Mouse (Mus musculus): ENCODE results near the gene Olfr1193. TPM values are rescaled to one million over a fixed set of nuclear protein-coding genes. Genes with fewer than 3 reads are reported as not detected.

Olfr1193 gene
- under 1 TPM in 1 of 2 experiments, not detected in 1; 0.07 TPM for polyA plus RNA-seq (2017; shearing (Covaris generic))

DNA sequence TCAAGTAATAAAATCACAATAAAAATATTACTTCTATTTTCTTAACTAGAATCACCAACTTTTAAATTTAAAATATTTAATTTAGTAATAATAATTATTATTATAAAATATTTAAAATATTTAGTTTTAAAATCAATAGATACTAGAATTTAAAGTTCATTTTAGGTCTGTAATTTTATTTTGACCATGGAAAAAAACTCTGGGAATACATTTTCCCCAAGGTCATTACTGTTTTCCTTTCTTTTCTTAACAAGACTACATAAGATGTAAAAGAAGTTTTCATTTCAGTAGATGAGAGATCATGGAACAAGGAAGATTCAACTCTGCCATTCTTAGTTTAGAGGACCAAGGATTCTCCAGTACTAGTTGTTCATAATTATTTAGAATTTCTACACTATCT is at the start of gene Olfr1193:
Gene Olfr1193, plus strand, starts transcription at position 301 of the 400 bp plus-strand sequence.

DNA sequence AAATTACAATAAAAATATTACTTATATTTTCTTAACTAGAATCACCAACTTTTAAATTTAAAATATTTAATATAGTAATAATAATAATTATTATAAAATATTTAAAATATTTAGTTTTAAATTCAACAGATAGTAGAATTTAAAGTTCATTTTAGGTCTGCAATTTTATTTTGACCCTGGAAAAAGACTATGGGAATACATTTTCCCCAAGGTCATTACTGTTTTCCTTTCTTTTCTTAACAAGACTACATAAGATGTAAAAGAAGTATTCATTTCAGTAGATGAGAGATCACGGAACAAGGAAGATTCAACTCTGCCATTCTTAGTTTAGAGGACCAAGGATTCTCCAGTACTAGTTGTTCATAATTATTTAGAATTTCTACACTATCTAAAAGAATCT is 35.2 kb upstream of the Olfr1193 start, which contains the start of gene Olfr1191-ps1:
Gene Olfr1191-ps1, plus strand, starts transcription at position 301 of the 400 bp plus-strand sequence.

DNA sequence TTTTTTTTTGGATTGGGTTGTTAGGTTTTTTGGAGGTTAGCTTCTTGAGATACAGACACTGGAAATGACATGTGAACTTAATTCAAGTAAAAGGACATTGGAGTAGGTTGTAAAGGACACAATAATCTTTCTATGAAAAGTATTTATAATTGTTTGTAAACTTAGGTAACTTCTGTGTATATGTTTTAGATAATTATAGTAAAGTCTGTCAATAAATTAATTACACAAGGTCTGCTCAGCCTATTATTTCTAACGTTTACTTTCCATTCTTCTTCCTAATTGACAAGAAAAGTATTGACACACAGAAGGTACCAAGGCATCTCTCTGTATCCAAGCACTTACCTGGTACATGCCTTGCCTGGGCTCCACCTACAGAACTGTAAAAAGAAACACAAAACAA is 27.2 kb upstream of the Olfr1193 start, which contains the start of gene Olfr1192-ps1:
Gene Olfr1192-ps1, plus strand, starts transcription at position 301 of the 400 bp plus-strand sequence.

DNA sequence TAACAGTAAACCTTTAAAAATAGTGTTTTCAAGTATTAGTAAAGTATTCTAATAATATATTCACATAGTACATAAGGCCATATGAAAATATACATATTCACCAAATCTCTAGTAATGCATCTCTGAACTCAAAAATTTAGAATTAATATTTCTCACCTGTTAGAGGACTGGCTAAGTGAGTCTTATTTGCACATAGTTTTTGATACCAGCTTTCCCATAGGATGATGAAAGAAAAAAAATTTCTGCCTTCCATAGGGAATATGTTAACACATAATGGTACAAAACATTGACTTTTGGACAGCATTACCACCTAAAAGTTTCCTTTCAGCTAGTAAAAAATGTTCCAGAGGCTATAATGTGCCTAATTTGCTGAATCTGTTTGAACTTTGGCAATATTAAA is 13.7 kb downstream of the Olfr1193 start, which contains the start of gene Olfr1195:
Gene Olfr1195, minus strand, starts transcription at position 101 of the 400 bp plus-strand sequence.

DNA sequence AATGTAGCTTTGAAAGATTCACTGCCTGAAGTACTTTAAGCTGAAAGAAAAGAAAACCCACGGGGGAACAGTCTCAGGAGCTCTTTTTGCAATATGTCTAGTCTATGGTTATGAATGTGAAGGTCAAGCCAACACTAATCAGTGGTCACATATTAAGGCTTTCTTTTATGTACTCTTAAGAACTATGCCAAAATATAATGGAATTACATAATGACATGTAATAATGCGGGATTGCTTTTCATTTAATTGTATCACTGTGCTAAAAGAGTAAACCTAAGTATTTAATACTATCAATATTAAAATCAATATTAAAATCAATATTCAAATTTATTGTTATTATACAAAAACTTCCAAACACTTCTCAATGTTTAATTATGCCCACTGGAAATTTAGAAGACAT is 29.1 kb downstream of the Olfr1193 start, which contains the start of gene Olfr1196:
Gene Olfr1196, minus strand, starts transcription at position 101 of the 400 bp plus-strand sequence.

Other genes with a start within 250 kb of the Olfr1193 start
- gene Olfr1181, start 249.5 kb upstream of the Olfr1193 start, polyA plus RNA-seq (2017; shearing (Covaris generic)): under 1 TPM in 1 of 2 experiments, not detected in 1; 0.09 TPM
- gene Gm13757, start 226.5 kb upstream of the Olfr1193 start, polyA plus RNA-seq (2017; shearing (Covaris generic)): not detected
- not detected for gene Olfr1183, start 220.8 kb upstream of the Olfr1193 start, polyA plus RNA-seq (2017; shearing (Covaris generic))
- not detected for gene Olfr1184, start 192.0 kb upstream of the Olfr1193 start, polyA plus RNA-seq (2017; shearing (Covaris generic))
- under 1 TPM in 1 of 2 experiments, not detected in 1; 0.10 TPM for gene Olfr1185-ps1, start 182.3 kb upstream of the Olfr1193 start, polyA plus RNA-seq (2017; shearing (Covaris generic))
- gene Olfr1186, start 157.1 kb upstream of the Olfr1193 start, polyA plus RNA-seq (2017; shearing (Covaris generic)): not detected
- under 1 TPM; 0.30 to 0.65 TPM for gene Olfr1188, start 118.7 kb upstream of the Olfr1193 start, polyA plus RNA-seq (2017; shearing (Covaris generic))
- gene Olfr1189, start 89.2 kb upstream of the Olfr1193 start, polyA plus RNA-seq (2017; shearing (Covaris generic)): not detected
- gene Olfr1191-ps1, start 35.1 kb upstream of the Olfr1193 start, polyA plus RNA-seq (2017; shearing (Covaris generic)): under 1 TPM in 1 of 2 experiments, not detected in 1; 0.19 TPM
- under 1 TPM in 1 of 2 experiments, not detected in 1; 0.04 TPM for gene Olfr1192-ps1, start 27.1 kb upstream of the Olfr1193 start, polyA plus RNA-seq (2017; shearing (Covaris generic))
- gene Olfr1195, start 13.6 kb downstream of the Olfr1193 start, polyA plus RNA-seq (2017; shearing (Covaris generic)): under 1 TPM; 0.14 to 0.20 TPM
- gene Olfr1196, start 29.0 kb downstream of the Olfr1193 start, polyA plus RNA-seq (2017; shearing (Covaris generic)): not detected
- not detected for gene Olfr1197, start 56.7 kb downstream of the Olfr1193 start, polyA plus RNA-seq (2017; shearing (Covaris generic))
- not detected for gene Olfr1198, start 75.7 kb downstream of the Olfr1193 start, polyA plus RNA-seq (2017; shearing (Covaris generic))
- gene Olfr1199, start 84.8 kb downstream of the Olfr1193 start, polyA plus RNA-seq (2017; shearing (Covaris generic)): not detected
- gene Olfr1200, start 94.9 kb downstream of the Olfr1193 start, polyA plus RNA-seq (2017; shearing (Covaris generic)): under 1 TPM in 1 of 2 experiments, not detected in 1; 0.09 TPM
- gene Olfr1201, start 117.4 kb downstream of the Olfr1193 start, polyA plus RNA-seq (2017; shearing (Covaris generic)): not detected
- not detected for gene Olfr1202, start 138.9 kb downstream of the Olfr1193 start, polyA plus RNA-seq (2017; shearing (Covaris generic))
- gene Olfr1205, start 154.1 kb downstream of the Olfr1193 start, polyA plus RNA-seq (2017; shearing (Covaris generic)): under 1 TPM in 1 of 2 experiments, not detected in 1; 0.12 TPM
- gene Olfr1204, start 173.7 kb downstream of the Olfr1193 start, polyA plus RNA-seq (2017; shearing (Covaris generic)): not detected
- under 1 TPM in 1 of 2 experiments, not detected in 1; 0.50 TPM for gene Olfr1206, start 187.6 kb downstream of the Olfr1193 start, polyA plus RNA-seq (2017; shearing (Covaris generic))
- gene Olfr1208, start 226.7 kb downstream of the Olfr1193 start, polyA plus RNA-seq (2017; shearing (Covaris generic)): under 1 TPM in 1 of 2 experiments, not detected in 1; 0.28 TPM
- under 1 TPM in 1 of 2 experiments, not detected in 1; 0.05 TPM for gene Olfr1209, start 239.5 kb downstream of the Olfr1193 start, polyA plus RNA-seq (2017; shearing (Covaris generic))